Mouse (Mus musculus): ENCODE results near the gene Nanos3. TPM values are rescaled to one million over a fixed set of nuclear protein-coding genes. Genes with fewer than 3 reads are reported as not detected.
A peak's percentile ranks its signal among the peaks of the same experiment; 100 is the strongest.

Nanos3 gene
- total RNA-seq, 1 experiment from 2014 or later, result not detected

DNA sequence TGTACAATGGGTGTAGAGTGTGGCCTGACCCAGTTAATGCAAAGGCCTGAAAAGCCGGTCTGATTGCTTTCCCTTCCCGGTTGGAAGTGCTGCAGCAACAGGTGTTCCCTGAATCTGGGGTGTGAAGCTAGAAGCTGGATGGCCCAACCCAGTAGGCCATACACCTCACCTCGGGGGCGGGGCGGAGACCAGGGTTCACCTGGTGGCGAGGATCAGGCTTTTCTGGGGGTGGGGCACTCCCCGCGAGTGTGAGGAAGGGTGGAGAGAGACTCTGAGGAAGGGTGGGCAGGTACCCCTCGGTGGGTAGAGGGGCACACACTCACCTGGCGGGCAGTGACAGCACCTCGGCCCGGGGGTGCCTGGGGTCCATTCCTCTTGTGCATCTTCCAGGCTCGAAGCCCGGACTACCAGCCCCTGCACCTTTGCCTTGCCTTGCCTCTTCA, 37.7 kb downstream of the Nanos3 start:
- ATAC-seq (replicated peaks; ENCODE audit: insufficient number of reproducible peaks, low FRiP score, low TSS enrichment, poor library complexity, severe bottlenecking), result 0 out of 2 replicates have a peak, but pooled peaks have one; percentile 20

DNA sequence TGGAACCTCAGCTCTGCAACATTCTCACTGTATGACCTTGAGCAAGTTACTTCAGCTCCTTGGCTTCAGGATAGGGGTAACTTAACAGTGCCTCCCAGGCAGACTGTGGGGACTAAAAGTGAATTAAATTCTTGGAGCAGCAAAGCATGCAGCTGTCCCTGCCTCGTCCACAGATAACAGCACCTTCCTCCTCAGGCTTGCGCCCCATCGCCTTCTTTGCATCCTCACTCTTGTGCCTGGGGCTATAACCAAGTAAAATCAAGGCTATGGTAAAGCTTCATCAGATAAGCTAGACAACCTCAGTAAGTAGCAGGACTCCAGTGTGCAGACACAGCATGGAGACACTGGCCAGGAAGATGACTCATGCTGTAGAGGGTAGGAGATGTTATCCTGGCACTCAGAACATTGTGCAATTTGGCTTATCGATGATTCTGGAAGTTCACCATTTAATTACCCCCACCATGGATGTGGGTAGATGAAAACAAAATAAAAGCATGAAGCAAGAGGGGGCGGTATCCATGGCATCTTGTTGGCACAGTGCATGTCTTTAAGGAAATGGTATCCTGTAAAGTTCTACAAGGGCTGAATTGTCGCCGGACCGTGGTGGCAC, 40.3 kb downstream of the Nanos3 start:
- no peak for ATAC-seq (replicated peaks; ENCODE audit: insufficient number of reproducible peaks, low FRiP score, low TSS enrichment, poor library complexity, severe bottlenecking)

- ATAC-seq (replicated peaks; ENCODE audit: insufficient number of reproducible peaks, low FRiP score, low TSS enrichment, poor library complexity, severe bottlenecking), result no peak
Observed at GRCm38 (mm10) chr8:84140838-84141237, 44.2 kb downstream of the Nanos3 start.

GRCm38 (mm10) chr8:84137848-84138247, 47.2 kb downstream of the Nanos3 start:
- ATAC-seq (replicated peaks; ENCODE audit: insufficient number of reproducible peaks, low FRiP score, low TSS enrichment, poor library complexity, severe bottlenecking), result no peak

DNA sequence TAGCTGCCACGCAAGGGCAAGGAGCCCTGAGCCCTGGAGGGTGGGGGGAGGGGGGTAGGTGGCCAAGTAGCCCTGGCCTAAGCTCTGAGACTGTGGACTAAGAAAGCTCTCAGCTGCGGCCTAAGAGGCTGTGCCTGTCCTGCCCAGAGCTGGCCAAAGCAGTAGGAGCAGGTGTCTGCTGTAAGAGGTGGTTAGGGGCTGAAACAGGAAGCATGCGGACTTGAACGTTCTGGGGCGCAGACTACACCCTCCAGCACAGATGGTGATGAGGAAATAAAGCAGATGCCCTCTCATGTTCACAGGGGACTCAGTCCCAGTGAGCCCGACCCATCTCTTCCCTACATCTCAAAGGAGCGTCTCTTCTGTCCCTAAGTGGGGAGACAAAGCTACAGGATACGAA, 52.8 kb downstream of the Nanos3 start:
- ATAC-seq (replicated peaks; ENCODE audit: insufficient number of reproducible peaks, low FRiP score, low TSS enrichment, poor library complexity, severe bottlenecking), result no peak

DNA sequence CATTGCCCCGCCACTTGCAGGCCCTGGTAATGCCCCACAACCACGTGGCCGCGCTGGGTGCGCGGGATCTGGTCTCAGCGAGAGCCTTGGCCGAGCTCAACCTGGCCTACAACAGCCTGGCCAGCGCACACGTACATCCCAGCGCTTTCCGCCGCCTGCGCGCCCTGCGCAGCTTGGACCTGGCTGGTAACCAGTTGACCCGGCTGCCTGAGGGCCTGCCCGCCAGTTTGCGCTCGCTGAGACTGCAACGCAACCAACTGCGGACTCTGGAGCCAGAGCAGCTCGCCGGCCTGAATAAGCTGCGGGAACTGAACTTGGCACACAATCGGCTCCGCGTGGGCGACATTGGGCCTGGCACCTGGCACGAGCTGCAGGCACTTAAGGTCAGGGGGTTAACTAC, 54.2 kb downstream of the Nanos3 start:
- no peak for ATAC-seq (replicated peaks; ENCODE audit: insufficient number of reproducible peaks, low FRiP score, low TSS enrichment, poor library complexity, severe bottlenecking)

DNA sequence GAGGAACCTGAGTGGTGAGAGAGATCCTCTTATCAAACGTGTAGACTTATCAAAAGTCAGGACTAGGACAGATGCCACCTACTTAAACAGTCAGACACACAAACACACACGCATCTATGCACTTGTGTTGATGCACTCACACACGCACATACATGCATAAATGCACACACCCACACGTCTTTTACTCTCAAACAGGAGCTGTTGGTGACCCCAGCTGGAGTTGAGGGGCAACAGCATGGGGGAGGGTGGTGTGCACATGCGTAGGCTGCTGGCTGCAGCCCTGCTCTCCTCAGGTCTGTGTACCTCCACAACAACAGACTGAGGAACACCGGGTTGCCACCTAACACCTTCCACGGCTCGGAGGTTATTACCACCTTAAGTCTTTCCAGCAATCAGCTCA, 56.7 kb downstream of the Nanos3 start:
- no peak for ATAC-seq (replicated peaks; ENCODE audit: insufficient number of reproducible peaks, low FRiP score, low TSS enrichment, poor library complexity, severe bottlenecking)

- no peak; the same call in 1 of the 2 replicates for ATAC-seq (replicated peaks; ENCODE audit: insufficient number of reproducible peaks, low FRiP score, low TSS enrichment, poor library complexity, severe bottlenecking)
Observed at GRCm38 (mm10) chr8:84127202-84127901, 57.7 kb downstream of the Nanos3 start.

- no peak for ATAC-seq (replicated peaks; ENCODE audit: insufficient number of reproducible peaks, low FRiP score, low TSS enrichment, poor library complexity, severe bottlenecking)
Observed at GRCm38 (mm10) chr8:84126742-84127141, 58.3 kb downstream of the Nanos3 start.

GRCm38 (mm10) chr8:84125656-84126055, 59.4 kb downstream of the Nanos3 start, which contains the start of gene Podnl1:
TSS of gene Podnl1 (plus strand) at chr8:84125989.
- no peak for ATAC-seq (replicated peaks; ENCODE audit: insufficient number of reproducible peaks, low FRiP score, low TSS enrichment, poor library complexity, severe bottlenecking)

Other genes starting within 250 kb of the Nanos3 start
- gene Gm10644, start 230.0 kb downstream of the Nanos3 start, total RNA-seq (2017), result 0.10 to 0.58 TPM in 2 of 3 replicates, not detected in the other
- gene Asf1b, start 229.7 kb downstream of the Nanos3 start, total RNA-seq (2017), result 3.5 to 4.9 TPM (median 3.6 TPM) in 3 replicates
- gene Prkaca, start 212.2 kb downstream of the Nanos3 start, total RNA-seq (2017), result 14.5 to 24.5 TPM (median 18.8 TPM) in 3 replicates
- gene Samd1, start 187.5 kb downstream of the Nanos3 start, total RNA-seq (2017), result 26.3 to 44.6 TPM (median 35.4 TPM) in 3 replicates
- not detected in 3 replicates for gene 1700067K01Rik, start 183.7 kb downstream of the Nanos3 start, total RNA-seq (2017)
- gene 2210011C24Rik, start 173.0 kb downstream of the Nanos3 start, total RNA-seq (2017), result not detected in 3 replicates
- gene Palm3, start 163.7 kb downstream of the Nanos3 start, total RNA-seq (2017), result 0.19 to 0.95 TPM in 2 of 3 replicates, not detected in the other
- gene Il27ra, start 142.6 kb downstream of the Nanos3 start, total RNA-seq (2017), result 7.4 to 27.0 TPM (median 8.4 TPM) in 3 replicates
- not detected in 3 replicates for gene Rln3, start 140.2 kb downstream of the Nanos3 start, total RNA-seq (2017)
- gene Gm10643, start 120.1 kb downstream of the Nanos3 start, total RNA-seq (2017), result 2.4 to 3.7 TPM (median 2.6 TPM) in 3 replicates
- 8.4 to 15.4 TPM (median 10.1 TPM) in 3 replicates for gene Rfx1, start 118.4 kb downstream of the Nanos3 start, total RNA-seq (2017)
- gene Dcaf15, start 80.4 kb downstream of the Nanos3 start, total RNA-seq (2017), result 19.0 to 27.3 TPM (median 24.0 TPM) in 3 replicates
- 0.11 to 0.87 TPM (median 0.57 TPM) in 3 replicates for gene Podnl1, start 59.2 kb downstream of the Nanos3 start, total RNA-seq (2017)
- 8.7 to 18.5 TPM (median 16.1 TPM) in 3 replicates for gene Cc2d1a, start 37.3 kb downstream of the Nanos3 start, total RNA-seq (2017)
- gene 4930432K21Rik, start 37.2 kb downstream of the Nanos3 start, total RNA-seq (2017), result 1.8 to 2.1 TPM in 2 of 3 replicates, not detected in the other
- 11.8 to 12.1 TPM (median 11.9 TPM) in 3 replicates for gene Zswim4, start 51.8 kb upstream of the Nanos3 start, total RNA-seq (2017)
- gene D8Ertd738e, start 64.5 kb upstream of the Nanos3 start, total RNA-seq (2017), result 106 to 180 TPM (median 151 TPM) in 3 replicates
- 7.0 to 21.9 TPM (median 15.6 TPM) in 3 replicates for gene Mri1, start 72.1 kb upstream of the Nanos3 start, total RNA-seq (2017)
- gene Ccdc130, start 85.2 kb upstream of the Nanos3 start, total RNA-seq (2017), result 6.4 to 27.2 TPM (median 23.9 TPM) in 3 replicates
- gene Cacna1a, start 203.2 kb upstream of the Nanos3 start, total RNA-seq (2017), result 0.10 to 0.96 TPM in 2 of 3 replicates, not detected in the other

Data from monocyte, adult 5-6 weeks (primary cell).